8 mouse cellular contexts compared by ENCODE assay signal in genomic region chr19:7205326-7205725, GRCm38 (mm10). TPM values are rescaled to one million over a fixed set of nuclear protein-coding genes. Genes with fewer than 3 reads are reported as not detected.
A peak's percentile ranks its signal among the peaks of the same experiment; 100 is the strongest.
DNase-seq lines count a peak whose midpoint lies in the region; ATAC-seq and TF ChIP-seq lines count a peak whose summit lies in the region.

No protein-coding gene starts in this region.

- H3K36me3 ChIP-seq in heart, adult 2 months (ENCODE audit: control insufficient read depth, insufficient read depth, low read length), result peaks cover 3% of the 10 kb centered on the region
- peaks cover 44% of the 10 kb centered on the region for H3K36me3 ChIP-seq in erythroblast, embryonic 14.5 days (ENCODE audit: control insufficient read depth)
- peaks cover 47% of the 10 kb centered on the region for H3K36me3 ChIP-seq in liver, embryonic 12.5 days

- peak overlapping the region; percentile 90 for H3K4me2 ChIP-seq in liver, embryonic 12.5 days

- peak overlapping the region; percentile 91 for H3K27ac ChIP-seq in heart, adult 2 months
- peak overlapping the region; percentile 99 for H3K27ac ChIP-seq in liver, embryonic 12.5 days

- H3K4me3 ChIP-seq in heart, adult 2 months, result peak overlapping the region; percentile 71
- peak overlapping the region; percentile 95 for H3K4me3 ChIP-seq in erythroblast, embryonic 14.5 days (replicated peaks)
- H3K4me3 ChIP-seq in liver, embryonic 12.5 days, result peak overlapping the region; percentile 89

- H3K27me3 ChIP-seq in heart, adult 2 months (ENCODE audit: control insufficient read depth, insufficient read depth, low read length), result no peaks in the 10 kb centered on the region
- H3K27me3 ChIP-seq in erythroblast, embryonic 14.5 days (ENCODE audit: control insufficient read depth), result no peaks in the 10 kb centered on the region
- H3K27me3 ChIP-seq in liver, embryonic 12.5 days (replicated peaks), result no peaks in the 10 kb centered on the region

- 14% methylated on average over 7 of the region's 7 CpGs for WGBS in heart, adult 2 months
- 33% methylated on average over 7 of the region's 7 CpGs for WGBS in liver, embryonic 12.5 days (ENCODE audit: insufficient replicate concordance)

- DNase-seq in heart, adult 2 months, result no peak
- DNase-seq in heart, adult 11 months, result no peak
- peak; percentile 64 for DNase-seq in 3T3-L1 (ENCODE audit: low read depth, low spot score)
- no peak for DNase-seq in urinary bladder, postnatal 4 days (ENCODE audit: low spot score in 2 of 2)
- DNase-seq in cerebellum, adult 9-10 months, result no peak

- intact Hi-C loops in heart, adult 2 months (cut with DNase I), result no loop called here

- no peaks in the 10 kb centered on the region for H3K9me3 ChIP-seq in erythroblast, embryonic 14.5 days (ENCODE audit: control insufficient read depth, low read length)
- H3K9me3 ChIP-seq in liver, embryonic 12.5 days (replicated peaks), result no peaks in the 10 kb centered on the region

- ATAC-seq in liver, embryonic 12.5 days, result no peak
- no peak for ATAC-seq in monocyte, adult 5-6 weeks (replicated peaks; ENCODE audit: insufficient number of reproducible peaks, low FRiP score, low TSS enrichment, poor library complexity, severe bottlenecking)

- no peak for TF ChIP-seq POLR2A in heart, adult 2 months (IDR thresholded peaks at IDR 0.05; ENCODE audit: insufficient read depth, low read depth, low read length)

- H3K4me1 ChIP-seq in heart, adult 2 months (ENCODE audit: control insufficient read depth, insufficient read depth, low read length), result peaks cover 9% of the 10 kb centered on the region
- peaks cover 47% of the 10 kb centered on the region for H3K4me1 ChIP-seq in erythroblast, embryonic 14.5 days (ENCODE audit: control insufficient read depth)
- peaks cover 42% of the 10 kb centered on the region for H3K4me1 ChIP-seq in liver, embryonic 12.5 days

- no peaks in the 10 kb centered on the region for H3K79me2 ChIP-seq in heart, adult 2 months (replicated peaks; ENCODE audit: control insufficient read depth, insufficient read depth, low read length)

- H3K9ac ChIP-seq in heart, adult 2 months (ENCODE audit: low read depth, low read length), result peak overlapping the region; percentile 82
- H3K9ac ChIP-seq in liver, embryonic 12.5 days, result peak overlapping the region; percentile 82

- TF ChIP-seq EP300 in heart, adult 2 months (IDR thresholded peaks at IDR 0.05; ENCODE audit: insufficient read depth, low read depth, low read length), result no peak

- no peak for TF ChIP-seq CTCF in heart, adult 2 months (IDR thresholded peaks at IDR 0.05)

RNA-seq across cellular contexts. Expression of gene Otub1, which starts 0.8 kb away (rescaled TPM):
- 10 to 100 TPM; 62.1 to 70.9 TPM for total RNA-seq in heart, adult 2 months (2021)
- polyA plus RNA-seq in heart, adult 2 months (2012; rRNA removed), result 73.3 and 84.2 TPM in 2 replicates
- polyA plus RNA-seq in erythroblast, embryonic 14.5 days (2012), result 9.4 and 10.1 TPM in 2 replicates
- 85.0 and 85.2 TPM in 2 replicates for polyA plus RNA-seq in liver, embryonic 12.5 days (2016; fragmentation: Nextera tagmentation; extraction: Ambion mirVana)
- total RNA-seq in monocyte, adult 5-6 weeks (2017), result 71.4 to 75.8 TPM (median 73.8 TPM) in 3 replicates

RNA-seq across cellular contexts. Expression of gene Cox8a, which starts 12.1 kb away (rescaled TPM):
- total RNA-seq in heart, adult 2 months (2021), result 100 to 1,000 TPM; 384 to 424 TPM
- polyA plus RNA-seq in heart, adult 2 months (2012; rRNA removed), result 589 and 775 TPM in 2 replicates
- 63.8 and 69.1 TPM in 2 replicates for polyA plus RNA-seq in erythroblast, embryonic 14.5 days (2012)
- 915 and 936 TPM in 2 replicates for polyA plus RNA-seq in liver, embryonic 12.5 days (2016; fragmentation: Nextera tagmentation; extraction: Ambion mirVana)
- 236 to 274 TPM (median 246 TPM) in 3 replicates for total RNA-seq in monocyte, adult 5-6 weeks (2017)

RNA-seq across cellular contexts. Expression of gene Naa40, which starts 35.7 kb away (rescaled TPM):
- 10 to 100 TPM; 14.9 to 16.4 TPM for total RNA-seq in heart, adult 2 months (2021)
- 23.8 and 31.8 TPM in 2 replicates for polyA plus RNA-seq in heart, adult 2 months (2012; rRNA removed)
- 1.7 and 1.8 TPM in 2 replicates for polyA plus RNA-seq in erythroblast, embryonic 14.5 days (2012)
- polyA plus RNA-seq in liver, embryonic 12.5 days (2016; fragmentation: Nextera tagmentation; extraction: Ambion mirVana), result 42.0 and 44.8 TPM in 2 replicates
- total RNA-seq in monocyte, adult 5-6 weeks (2017), result 14.9 to 17.6 TPM (median 17.5 TPM) in 3 replicates
